Mouse (Mus musculus) kidney, embryonic 15.5 days (tissue): Measurements from ENCODE around the gene Akr1b10. TPM values are rescaled to one million over a fixed set of nuclear protein-coding genes. Genes with fewer than 3 reads are reported as not detected.
"Not testable (repeated sequence)": the region's sequence is repeated elsewhere in the genome, so short reads cannot be mapped to it uniquely, and the experiment has no call there.

Experiments used
- ATAC-seq: fragments of 200-750 bp; cut with Nextera tagmentation; replicated peaks from 2 replicates; pipeline ENCODE4 v1.8.0; 2017; ENCODE audit warnings: moderate TSS enrichment; ENCODE audit not compliant: low FRiP score
- H3K27ac ChIP-seq: fragments of 300-500 bp; sonication (generic); 2 replicates; pipeline ENCODE4 v1.5.1; 2015; ENCODE audit warnings: mild to moderate bottlenecking, inconsistent platforms
- H3K27me3 ChIP-seq: fragments of 300-500 bp; sonication (generic); 2 replicates; pipeline ENCODE4 v1.6.1; 2015; ENCODE audit warnings: inconsistent platforms
- H3K36me3 ChIP-seq: fragments of 300-500 bp; sonication (generic); 2 replicates; pipeline ENCODE4 v1.6.1; 2015; ENCODE audit warnings: inconsistent platforms
- H3K4me1 ChIP-seq: fragments of 300-500 bp; sonication (generic); 2 replicates; pipeline ENCODE4 v1.6.1; 2015; ENCODE audit warnings: inconsistent platforms
- H3K4me2 ChIP-seq: fragments of 300-500 bp; sonication (generic); 2 replicates; pipeline ENCODE4 v1.6.1; 2015; ENCODE audit warnings: moderate library complexity, mild to moderate bottlenecking, inconsistent platforms
- H3K4me3 ChIP-seq: fragments of 300-500 bp; sonication (generic); replicated peaks from 2 replicates; pipeline ENCODE4 v1.5.1; 2015; ENCODE audit warnings: mild to moderate bottlenecking, inconsistent platforms
- H3K9ac ChIP-seq: fragments of 300-500 bp; sonication (generic); 2 replicates; pipeline ENCODE4 v1.6.1; 2015; ENCODE audit warnings: mild to moderate bottlenecking, inconsistent platforms
- H3K9me3 ChIP-seq: fragments of 300-500 bp; sonication (generic); replicated peaks from 2 replicates; pipeline ENCODE4 v1.6.1; 2016; ENCODE audit warnings: inconsistent platforms
- WGBS: fragments of 180-500 bp; shearing (Covaris S2); methylation state at CpG from one replicate; pipeline ENCODE4 v1.1.7; 2015; ENCODE audit warnings: mixed read lengths; 5-methylcytosine and 5-hydroxymethylcytosine counted together
- polyA plus RNA-seq: library from polyadenylated mRNA; unstranded; fragments of >200 nt; fragmentation: Nextera tagmentation; extraction: Ambion mirVana; gene quantifications from 2 replicates; pipeline ENCODE4 v1.2.1, GENCODE M21; 2015

Akr1b10 gene
- polyA plus RNA-seq, 1 experiment from 2014 or later = 29.9 TPM

DNA sequence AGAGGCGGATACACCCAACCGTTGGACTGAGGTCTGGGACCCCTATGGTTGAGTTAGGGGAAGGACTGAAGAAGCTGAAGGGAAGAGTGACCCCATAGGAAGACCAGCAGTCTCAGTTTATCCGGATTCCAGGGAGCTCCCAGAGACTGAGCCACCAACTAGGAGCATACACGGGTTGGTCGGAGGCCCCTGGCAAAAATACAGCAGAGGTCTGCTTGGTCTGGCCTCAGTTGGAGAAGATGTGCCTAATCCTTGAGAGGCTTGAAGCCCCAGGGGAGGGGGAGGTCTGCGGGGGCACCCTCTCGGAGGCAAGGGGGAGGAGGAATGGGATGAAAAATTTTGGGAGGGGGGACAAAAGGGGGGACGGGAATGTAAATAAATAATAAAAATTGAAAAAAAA is 617 bp upstream of the Akr1b10 start:
- H3K9ac ChIP-seq = no peak overlapping the region
- peak overlapping the region; percentile 72 for H3K4me2 ChIP-seq
- peaks cover 9% of the 10 kb centered on the region; the same call in 1 of the 2 replicates for H3K36me3 ChIP-seq
- H3K9me3 ChIP-seq = no peaks in the 10 kb centered on the region
- 51% methylated on average over 8 of the region's 8 CpGs for WGBS
- no peaks in the 10 kb centered on the region for H3K27me3 ChIP-seq
- H3K4me1 ChIP-seq = peaks cover 16% of the 10 kb centered on the region; the same call in 1 of the 2 replicates
- no peak; the same call in 1 of the 2 replicates for ATAC-seq
- no peak overlapping the region for H3K27ac ChIP-seq
- H3K4me3 ChIP-seq = no peak overlapping the region

- H3K9ac ChIP-seq = peak overlapping the region; percentile 59
- peak overlapping the region; percentile 80 for H3K27ac ChIP-seq
- peaks cover 16% of the 10 kb centered on the region; the same call in 1 of the 2 replicates for H3K4me1 ChIP-seq
- peaks cover 23% of the 10 kb centered on the region for H3K36me3 ChIP-seq
- H3K4me2 ChIP-seq = peak overlapping the region; percentile 72
- peak; percentile 86 for ATAC-seq
- no peaks in the 10 kb centered on the region for H3K27me3 ChIP-seq
- WGBS = 2% methylated on average over 13 of the region's 13 CpGs
- H3K9me3 ChIP-seq = no peaks in the 10 kb centered on the region
- peak overlapping the region; percentile 65 for H3K4me3 ChIP-seq
Measured at GRCm38 (mm10) chr6:34384701-34385370, 818 bp downstream of the Akr1b10 start.

GRCm38 (mm10) chr6:34388420-34389156 is 4.6 kb downstream of the Akr1b10 start:
- no peak overlapping the region for H3K4me2 ChIP-seq
- H3K27me3 ChIP-seq = no peaks in the 10 kb centered on the region
- no peak overlapping the region for H3K9ac ChIP-seq
- ATAC-seq = no peak
- H3K4me3 ChIP-seq = no peak overlapping the region
- H3K9me3 ChIP-seq = no peaks in the 10 kb centered on the region
- H3K4me1 ChIP-seq = peaks cover 14% of the 10 kb centered on the region; the same call in 1 of the 2 replicates
- 87% methylated on average over 4 of the region's 4 CpGs for WGBS
- no peak overlapping the region for H3K27ac ChIP-seq
- peaks cover 57% of the 10 kb centered on the region for H3K36me3 ChIP-seq

GRCm38 (mm10) chr6:34395897-34396296 is 11.9 kb downstream of the Akr1b10 start:
- H3K9ac ChIP-seq = no peak overlapping the region
- H3K4me1 ChIP-seq = 0 out of 2 replicates have a peak, but pooled peaks cover 3% of the 10 kb centered on the region
- no peak for ATAC-seq
- H3K4me3 ChIP-seq = no peak overlapping the region
- H3K9me3 ChIP-seq = no peaks in the 10 kb centered on the region
- H3K4me2 ChIP-seq = no peak overlapping the region
- peaks cover 40% of the 10 kb centered on the region for H3K36me3 ChIP-seq
- H3K27me3 ChIP-seq = no peaks in the 10 kb centered on the region
- no peak overlapping the region for H3K27ac ChIP-seq
- 61% methylated on average over 5 of the region's 5 CpGs for WGBS

DNA sequence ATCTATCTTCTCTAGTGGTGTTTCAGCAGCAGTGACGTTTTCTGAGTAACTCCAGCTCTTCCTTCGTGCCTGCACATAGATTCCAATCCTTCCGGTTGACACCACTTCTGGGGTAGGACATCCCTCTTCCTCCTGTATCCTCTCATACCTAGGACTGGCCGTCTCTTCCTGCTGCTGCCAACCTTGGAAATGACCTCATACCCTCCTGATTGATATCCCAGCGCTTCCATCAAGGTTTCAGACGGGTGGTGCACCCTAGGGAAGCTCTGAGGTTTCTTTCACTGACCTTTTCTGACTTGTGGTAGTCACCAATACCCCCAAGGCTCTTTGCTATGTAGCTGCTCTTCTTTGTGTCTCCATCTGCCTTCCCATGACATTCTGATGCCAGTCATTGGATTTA is 14.4 kb downstream of the Akr1b10 start:
- Histone ChIP-seq H3K27ac (no peak overlapping the region), H3K4me3 (no peak overlapping the region), H3K9me3 (no peaks in the 10 kb centered on the region), H3K36me3 (peaks cover 18% of the 10 kb centered on the region), H3K9ac (no peak overlapping the region), H3K27me3 (no peaks in the 10 kb centered on the region), H3K4me1 (0 out of 2 replicates have a peak, but pooled peaks cover 3% of the 10 kb centered on the region), H3K4me2 (no peak overlapping the region)
- no peak for ATAC-seq
- 82% methylated on average over 6 of the region's 6 CpGs for WGBS

DNA sequence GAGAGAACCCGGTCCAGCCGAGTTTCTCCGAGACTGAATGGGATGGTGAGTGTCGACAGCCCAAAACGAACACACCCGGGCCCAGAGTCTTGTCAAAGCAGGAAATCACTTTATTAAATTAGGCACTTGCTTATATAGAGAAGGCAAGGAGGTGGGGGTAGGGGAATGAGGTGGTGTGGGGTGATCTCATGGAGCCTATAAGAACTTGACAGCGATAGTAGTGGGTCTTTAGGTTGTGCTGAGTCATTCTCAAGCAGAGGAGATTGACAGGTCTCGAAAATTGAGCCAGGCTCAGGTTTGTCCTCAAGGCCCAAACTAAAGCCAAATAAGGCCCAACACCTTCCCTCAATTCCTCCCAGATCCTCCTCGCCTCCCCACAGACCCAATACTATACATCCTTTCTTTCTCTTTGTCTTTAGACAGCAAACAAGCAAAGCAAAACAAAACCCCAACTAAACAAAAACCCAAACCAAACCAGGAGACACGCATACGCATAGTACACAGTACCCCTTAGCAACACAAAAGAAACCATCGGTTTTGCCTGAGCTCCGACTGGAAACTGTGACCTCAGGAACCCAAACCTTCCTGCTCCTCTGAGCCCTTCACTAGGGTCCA is 15.7 kb downstream of the Akr1b10 start:
- H3K36me3 ChIP-seq = peaks cover 6% of the 10 kb centered on the region; the same call in 1 of the 2 replicates
- 0 out of 2 replicates have a peak, but pooled peaks cover 3% of the 10 kb centered on the region for H3K4me1 ChIP-seq
- H3K9me3 ChIP-seq = no peaks in the 10 kb centered on the region
- no peak overlapping the region for H3K9ac ChIP-seq
- no peak overlapping the region for H3K4me2 ChIP-seq
- no peak overlapping the region for H3K4me3 ChIP-seq
- ATAC-seq = no peak
- H3K27me3 ChIP-seq = no peaks in the 10 kb centered on the region
- 86% methylated on average over 13 of the region's 13 CpGs for WGBS
- no peak overlapping the region for H3K27ac ChIP-seq

DNA sequence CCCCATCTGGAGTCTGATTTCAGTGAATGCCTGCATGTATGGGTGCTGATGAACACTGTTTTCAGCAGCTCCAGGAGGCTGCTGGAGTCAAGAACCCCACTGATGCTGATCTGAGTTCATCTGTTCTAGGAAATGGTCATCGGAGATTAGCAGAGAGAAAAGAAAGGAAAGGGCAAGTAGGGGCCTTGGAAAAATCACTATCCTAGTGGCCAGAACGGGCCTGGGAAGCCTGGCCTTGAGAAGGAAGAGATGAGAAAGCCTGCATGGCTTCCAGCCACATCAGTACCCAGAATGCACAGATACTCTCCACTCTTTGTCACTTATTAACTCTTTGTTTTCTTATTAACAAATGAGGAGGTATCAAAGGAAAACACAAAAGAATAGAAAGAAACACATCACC is 16.7 kb downstream of the Akr1b10 start:
- Histone ChIP-seq H3K9ac (no peak overlapping the region), H3K36me3 (0 out of 2 replicates have a peak, but pooled peaks cover 3% of the 10 kb centered on the region), H3K9me3 (no peaks in the 10 kb centered on the region), H3K4me3 (no peak overlapping the region), H3K4me1 (0 out of 2 replicates have a peak, but pooled peaks cover 3% of the 10 kb centered on the region), H3K4me2 (no peak overlapping the region), H3K27me3 (no peaks in the 10 kb centered on the region), H3K27ac (no peak overlapping the region)
- no peak for ATAC-seq
- WGBS = 83% methylated on average over 2 of the region's 2 CpGs

DNA sequence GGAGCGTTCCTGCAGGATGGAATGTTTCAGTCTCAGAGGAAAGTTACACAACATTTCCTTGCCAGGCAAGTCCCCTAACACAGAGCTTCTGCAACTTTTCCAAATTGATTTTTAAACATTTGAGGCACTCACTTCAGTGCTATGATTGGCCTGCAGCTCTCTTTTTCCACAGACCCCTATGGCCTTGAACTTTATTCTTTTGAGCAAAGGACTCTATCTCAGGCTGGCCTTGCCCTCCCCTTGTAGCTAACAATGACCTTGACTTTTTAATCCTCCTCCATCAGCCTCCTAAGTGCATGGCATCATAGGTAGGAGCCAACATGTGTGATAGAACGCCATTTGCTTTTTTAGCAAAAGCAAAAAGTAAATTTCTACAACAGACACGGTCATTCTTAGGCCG is 22.7 kb downstream of the Akr1b10 start:
- no peak overlapping the region for H3K27ac ChIP-seq
- H3K9me3 ChIP-seq = no peaks in the 10 kb centered on the region
- H3K4me3 ChIP-seq = no peak overlapping the region
- 88% methylated on average over 4 of the region's 4 CpGs for WGBS
- H3K27me3 ChIP-seq = no peaks in the 10 kb centered on the region
- H3K4me1 ChIP-seq = no peaks in the 10 kb centered on the region
- no peaks in the 10 kb centered on the region for H3K36me3 ChIP-seq
- ATAC-seq = no peak
- no peak overlapping the region for H3K4me2 ChIP-seq
- H3K9ac ChIP-seq = no peak overlapping the region

DNA sequence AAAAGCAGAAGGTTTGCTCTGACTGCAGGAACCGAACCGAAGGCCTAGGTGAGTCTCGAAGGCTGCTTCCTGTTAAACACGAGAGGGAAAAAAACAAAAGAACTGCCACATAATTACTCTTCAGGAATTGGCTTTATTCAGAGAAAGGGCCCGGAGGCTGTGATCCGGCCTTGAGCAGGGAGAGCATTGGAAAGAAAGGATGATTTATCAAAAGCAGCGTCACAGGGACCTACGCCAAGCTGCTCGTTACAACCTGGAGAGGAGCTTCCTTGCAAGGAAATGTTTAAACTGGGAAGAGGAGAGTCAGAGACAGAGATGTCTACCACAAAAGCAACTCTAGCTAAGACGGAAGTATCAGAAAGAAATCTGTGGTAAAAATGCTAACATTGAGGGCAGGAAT is 23.4 kb downstream of the Akr1b10 start:
- ATAC-seq = no peak

GRCm38 (mm10) chr6:34412023-34412422 is 28.0 kb downstream of the Akr1b10 start, which contains the start of gene Akr1b7:
Gene Akr1b7 (plus strand): TSS chr6:34412334.
- no peak within 1 kb of the TSS for H3K9ac ChIP-seq
- ATAC-seq = no peak
- no peak within 1 kb of the TSS for H3K4me2 ChIP-seq
- no peaks in the 10 kb centered on the region for H3K36me3 ChIP-seq
- no peak within 1 kb of the TSS for H3K27ac ChIP-seq
- no peaks in the 10 kb centered on the region for H3K9me3 ChIP-seq
- H3K4me1 ChIP-seq = peaks cover 5% of the 10 kb centered on the region; the same call in 1 of the 2 replicates
- WGBS = 31% methylated on average over 6 of the region's 6 CpGs
- H3K27me3 ChIP-seq = no peaks in the 10 kb centered on the region
- H3K4me3 ChIP-seq = no peak within 1 kb of the TSS

More for the DNA sequence above, 23.4 kb downstream of the Akr1b10 start:
- WGBS = 68% methylated on average over 10 of the region's 10 CpGs
- no peaks in the 10 kb centered on the region for H3K9me3 ChIP-seq
- no peaks in the 10 kb centered on the region for H3K36me3 ChIP-seq
- no peak overlapping the region for H3K4me3 ChIP-seq
- H3K27me3 ChIP-seq = no peaks in the 10 kb centered on the region
- H3K4me1 ChIP-seq = peaks cover 5% of the 10 kb centered on the region; the same call in 1 of the 2 replicates
- H3K4me2 ChIP-seq = no peak overlapping the region
- no peak overlapping the region for H3K27ac ChIP-seq
- no peak overlapping the region for H3K9ac ChIP-seq

DNA sequence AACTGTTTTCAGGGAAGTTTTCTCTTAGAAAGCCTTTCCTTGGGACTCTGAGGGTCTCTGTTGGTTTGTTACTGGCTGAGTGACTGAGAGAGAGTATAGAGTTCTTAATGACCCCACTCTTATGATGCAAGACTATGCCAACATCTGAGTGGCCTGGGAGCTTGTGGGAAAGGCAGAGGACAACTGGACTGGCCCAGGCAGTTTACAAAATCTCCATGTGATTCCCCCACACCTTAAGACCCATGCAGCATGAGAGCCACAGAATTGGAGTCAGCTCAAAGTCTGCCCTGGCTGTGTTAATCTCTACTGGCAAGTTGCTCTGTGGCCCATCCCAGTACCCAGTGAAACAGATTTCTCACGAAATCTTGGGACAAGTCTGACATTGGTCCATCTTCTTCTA is 28.7 kb downstream of the Akr1b10 start:
- Histone ChIP-seq H3K27me3 (no peaks in the 10 kb centered on the region), H3K4me2 (no peak overlapping the region), H3K9me3 (no peaks in the 10 kb centered on the region), H3K4me3 (no peak overlapping the region), H3K9ac (no peak overlapping the region), H3K4me1 (peaks cover 5% of the 10 kb centered on the region; the same call in 1 of the 2 replicates), H3K36me3 (no peaks in the 10 kb centered on the region), H3K27ac (no peak overlapping the region)
- ATAC-seq = no peak
- 73% methylated on average over 1 of the region's 1 CpGs for WGBS

- not testable (repeated sequence) for H3K9ac ChIP-seq, ATAC-seq, H3K4me1 ChIP-seq, H3K27me3 ChIP-seq, H3K9me3 ChIP-seq, H3K4me3 ChIP-seq, H3K36me3 ChIP-seq, H3K27ac ChIP-seq, H3K4me2 ChIP-seq
- WGBS = 55% methylated on average over 1 of the region's 1 CpGs
Measured at GRCm38 (mm10) chr6:34413386-34413785, 29.4 kb downstream of the Akr1b10 start.
